In genomic region chr10:126625466-126625865, GRCm38 (mm10) we compare ENCODE assay signal across 9 mouse cellular contexts.
DNase-seq lines count a peak whose midpoint lies in the region; ATAC-seq and TF ChIP-seq lines count a peak whose summit lies in the region.
"Had no signal": no experiment of that assay in that cellular context is flagged by ENCODE, and none has a peak within 500 bp of the region (broad histone marks: within the 10 kb centered on the region; RNA-seq: fewer than 3 reads in every experiment).

No protein-coding gene starts in this region.

- no peaks in the 10 kb centered on the region for H3K9me3 ChIP-seq in lung, embryonic 14.5 days (ENCODE audit: low read depth, low read length)
- H3K9me3 ChIP-seq in liver, postnatal 0 days (ENCODE audit: low read length) = no peaks in the 10 kb centered on the region

- no peaks in the 10 kb centered on the region for H3K4me1 ChIP-seq in lung, embryonic 14.5 days (ENCODE audit: insufficient read depth)
- no peaks in the 10 kb centered on the region for H3K4me1 ChIP-seq in liver, postnatal 0 days (ENCODE audit: insufficient read depth)

- no peaks in the 10 kb centered on the region for H3K36me3 ChIP-seq in lung, embryonic 14.5 days (ENCODE audit: insufficient read depth)
- H3K36me3 ChIP-seq in liver, postnatal 0 days (replicated peaks; ENCODE audit: insufficient read depth, low read length) = no peaks in the 10 kb centered on the region

- H3K4me2 ChIP-seq in lung, embryonic 14.5 days = no peak overlapping the region
- no peak overlapping the region for H3K4me2 ChIP-seq in liver, postnatal 0 days (ENCODE audit: low read depth, low read length)

- no peak overlapping the region for H3K9ac ChIP-seq in lung, embryonic 14.5 days
- H3K9ac ChIP-seq in liver, postnatal 0 days (replicated peaks) = no peak overlapping the region

- H3K4me3 ChIP-seq in lung, embryonic 14.5 days (ENCODE audit: low read depth, low read length) = no peak overlapping the region
- no peak overlapping the region for H3K4me3 ChIP-seq in liver, postnatal 0 days (ENCODE audit: low read depth, low read length)

- H3K27ac ChIP-seq in lung, embryonic 14.5 days (ENCODE audit: low read depth) = no peak overlapping the region
- H3K27ac ChIP-seq in liver, postnatal 0 days (ENCODE audit: low read depth) = no peak overlapping the region

- no peak for TF ChIP-seq EP300 in liver, postnatal 0 days (IDR thresholded peaks at IDR 0.05; ENCODE audit: low read depth)

- DNase-seq in adrenal gland, adult 2 months = peak; percentile 5
- no peak for DNase-seq in adrenal gland, adult 8-10 months
- DNase-seq in lung, embryonic 14.5 days = peak; percentile 85
- DNase-seq in lung, postnatal 36 days = no peak
- DNase-seq in c-Kit-positive CD71-negative TER-119-negative erythroid progenitor cells, embryonic 14.5 days (ENCODE audit: low read depth) = peak; percentile 16
- peak; percentile 18 for DNase-seq in liver, postnatal 0 days
- no peak for DNase-seq in cerebellum, postnatal 25 days
- DNase-seq: cerebellum, postnatal 36 days had no signal

- no peak for TF ChIP-seq CTCF in lung, embryonic 14.5 days (IDR thresholded peaks at IDR 0.05; ENCODE audit: low read depth)
- no peak for TF ChIP-seq CTCF in liver, postnatal 0 days (IDR thresholded peaks at IDR 0.05; ENCODE audit: low read depth)

- no peaks in the 10 kb centered on the region for H3K27me3 ChIP-seq in lung, embryonic 14.5 days (ENCODE audit: insufficient read depth, low read length)
- H3K27me3 ChIP-seq in liver, postnatal 0 days (ENCODE audit: insufficient read depth, low read length) = no peaks in the 10 kb centered on the region

- ATAC-seq in lung, embryonic 14.5 days (ENCODE audit: insufficient read depth) = peak; percentile 11; the same call in 1 of the 2 replicates
- ATAC-seq in liver, postnatal 0 days = no peak
- no peak for ATAC-seq in activated CD4-positive, CD25-positive, alpha-beta regulatory T cell, adult 4 months

- WGBS in lung, embryonic 14.5 days = 53% methylated on average over 7 of the region's 7 CpGs
- WGBS in liver, postnatal 0 days (ENCODE audit: insufficient replicate concordance) = 53% methylated on average over 7 of the region's 7 CpGs

Comparison
In these comparisons a context has a peak if more than half of its experiments do, and no peak if none do; other contexts are left out.
1. DNase-seq: peak in adrenal gland, adult 2 months (single experiment), lung, embryonic 14.5 days (single experiment), c-Kit-positive CD71-negative TER-119-negative erythroid progenitor cells, embryonic 14.5 days (single experiment) and liver, postnatal 0 days (single experiment); none in adrenal gland, adult 8-10 months (single experiment), lung, postnatal 36 days (single experiment) and cerebellum, postnatal 25 days (0 of 2).